Mouse (Mus musculus): ENCODE data around the gene Smg1.

The Smg1 gene

GRCm38 (mm10) chr7:118104458-118105052, 138.9 kb downstream of the Smg1 start:
- no peak for DNase-seq (ENCODE audit: low spot score in 2 of 2)

- DNase-seq (ENCODE audit: low spot score in 2 of 2), result no peak
Observed at GRCm38 (mm10) chr7:118103462-118104379, 139.7 kb downstream of the Smg1 start.

- DNase-seq (ENCODE audit: low spot score in 2 of 2), result no peak
Observed at GRCm38 (mm10) chr7:118102678-118103461, 140.6 kb downstream of the Smg1 start.

GRCm38 (mm10) chr7:118102231-118102630, 141.2 kb downstream of the Smg1 start:
- DNase-seq (ENCODE audit: low spot score in 2 of 2), result peak in 1 of 2 experiments; percentile 42

GRCm38 (mm10) chr7:118097615-118098014, 145.9 kb downstream of the Smg1 start:
- no peak for DNase-seq (ENCODE audit: low spot score in 2 of 2)

Measured in spleen, postnatal 10 days (tissue).